Mouse (Mus musculus) frontal cortex, postnatal 14 days (tissue): ENCODE measurements at regions not wholly inside any gene's neighbourhood (a gene's known extent, or its start where the extent isn't known, plus 50 kb on each side); places are given as distances from the start of the nearest gene placed in this dataset.

Source experiments
- DNase-seq, 2 experiments: peaks; one replicate each; pipeline ENCODE4 v3.0.0; 2022; ENCODE audit warnings: low spot score in 2 of 2

DNA sequence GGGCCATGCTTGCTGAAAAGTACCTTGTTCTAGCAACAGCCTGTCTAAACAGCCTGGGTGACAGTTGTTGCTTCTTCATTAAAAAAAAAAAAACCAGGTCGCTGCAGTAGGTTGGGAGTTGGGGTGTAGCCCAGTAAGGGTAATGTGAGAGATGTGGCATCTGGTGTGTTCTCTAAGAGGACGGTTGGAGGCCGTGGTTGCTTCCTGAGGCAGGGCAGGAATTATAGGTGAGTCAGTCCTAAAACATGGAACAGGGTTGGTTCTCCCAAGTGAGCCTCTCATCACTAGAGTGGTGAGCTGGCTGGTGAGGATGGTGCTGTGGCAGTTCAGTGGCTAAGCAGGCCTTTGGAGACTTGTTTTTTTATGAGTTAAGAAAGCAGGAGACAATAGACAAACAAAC is 283.3 kb upstream of the Prickle1 start:
- DNase-seq, result no peak

DNA sequence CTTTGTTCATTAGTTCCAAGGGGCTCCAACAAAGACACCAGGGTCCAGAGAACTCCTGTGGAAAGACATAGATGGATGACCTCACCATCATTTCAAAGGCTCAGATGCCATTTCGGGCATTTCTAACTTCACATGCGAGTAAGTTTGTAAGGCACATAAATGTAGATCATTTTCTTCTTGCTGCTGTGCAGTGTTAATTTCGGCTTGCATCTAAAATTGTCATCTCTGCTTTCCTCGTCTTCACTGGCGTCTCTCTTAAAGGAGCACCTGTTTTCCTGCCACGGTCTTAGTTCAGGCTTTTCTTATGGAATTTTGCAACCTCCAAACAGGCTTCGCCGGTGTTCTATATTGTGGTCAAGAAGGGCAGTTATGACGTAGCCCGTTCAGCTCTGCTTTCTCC is 280.6 kb upstream of the Prickle1 start:
- DNase-seq, result no peak

DNA sequence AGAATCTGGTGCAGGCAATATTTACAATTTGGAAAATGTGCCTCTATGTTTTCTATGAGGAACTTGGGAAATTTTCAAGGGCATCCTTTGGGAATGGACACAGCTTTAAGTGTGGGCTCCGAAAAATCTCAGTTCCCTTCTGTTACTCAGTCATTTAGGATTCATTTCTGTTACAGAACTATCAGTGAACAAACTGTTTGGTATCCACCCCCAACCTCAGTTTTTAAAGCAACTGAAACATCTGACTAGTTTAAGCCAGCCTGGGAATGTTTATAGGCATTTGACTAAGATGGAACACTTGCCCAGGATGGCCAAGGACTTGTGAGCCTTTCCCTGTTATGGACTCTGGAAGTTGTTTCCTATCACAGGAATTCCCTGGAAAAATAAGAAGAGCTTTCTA is 280.0 kb upstream of the Prickle1 start:
- DNase-seq, result no peak

DNA sequence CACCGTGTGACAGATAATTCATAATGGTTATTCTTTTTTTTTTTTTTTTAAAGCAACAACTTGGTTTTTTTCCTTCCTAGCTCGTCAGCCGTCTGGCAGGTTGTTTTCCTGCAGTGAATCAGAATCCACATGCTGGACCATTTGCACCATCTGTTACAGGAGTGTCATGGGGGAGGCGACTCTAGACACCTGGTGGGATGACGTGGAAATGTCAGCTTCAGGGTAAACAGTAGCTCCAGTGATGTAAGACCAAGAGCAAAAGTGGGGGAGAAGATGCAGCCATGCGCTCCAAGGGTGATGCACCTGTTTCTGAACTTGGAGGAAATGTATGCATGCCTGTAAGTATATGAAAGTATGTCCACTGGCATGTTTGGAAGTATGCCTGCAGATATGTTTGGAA is 278.5 kb upstream of the Prickle1 start:
- DNase-seq, result no peak

DNA sequence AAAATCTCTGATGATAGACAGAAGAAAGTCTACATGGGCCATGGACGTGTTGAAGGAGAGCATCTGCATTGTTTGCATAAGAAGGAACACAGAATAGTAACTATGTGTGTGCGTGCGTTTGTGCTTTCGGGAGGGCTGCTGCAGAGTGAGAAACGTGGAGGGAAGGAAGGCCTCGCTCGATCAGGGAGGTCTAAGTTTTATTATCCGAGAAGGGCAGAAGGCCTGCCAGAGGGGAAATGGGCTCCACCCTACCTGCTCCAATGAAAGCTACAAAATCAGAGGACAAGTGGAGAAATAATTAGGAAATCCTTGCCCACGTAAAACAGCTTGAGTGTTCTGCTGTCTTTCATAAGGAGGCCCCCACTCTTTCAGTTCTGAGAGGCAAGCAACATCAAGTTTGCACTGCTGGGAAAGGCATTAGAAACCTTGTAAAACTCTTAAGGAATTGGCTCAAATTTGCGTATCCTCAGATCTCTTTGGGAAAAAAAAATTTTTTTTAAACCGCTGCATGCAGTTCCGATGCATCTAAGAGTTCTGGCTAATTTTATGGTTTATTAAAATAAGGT is 261.7 kb upstream of the Prickle1 start:
- DNase-seq, result no peak

DNA sequence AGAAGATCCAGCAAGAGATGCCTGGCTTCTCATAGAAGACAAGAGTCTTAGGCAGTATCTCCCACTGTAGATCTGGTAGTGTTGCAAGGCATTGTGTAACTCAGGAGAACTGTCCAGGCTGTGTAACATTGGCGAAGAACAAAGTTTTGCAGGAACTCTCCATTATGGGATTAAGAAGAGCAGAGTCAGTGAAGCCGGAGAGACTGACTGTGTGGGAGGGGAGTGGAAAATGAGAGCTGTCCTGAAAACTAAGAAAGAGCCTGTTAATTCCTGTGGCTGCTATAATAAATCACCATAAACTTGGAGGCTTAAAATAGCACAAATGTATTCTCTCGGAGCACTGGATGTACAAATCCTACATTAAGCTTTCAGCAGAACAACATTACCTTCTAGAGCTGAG is 257.5 kb upstream of the Prickle1 start:
- DNase-seq, result no peak

DNA sequence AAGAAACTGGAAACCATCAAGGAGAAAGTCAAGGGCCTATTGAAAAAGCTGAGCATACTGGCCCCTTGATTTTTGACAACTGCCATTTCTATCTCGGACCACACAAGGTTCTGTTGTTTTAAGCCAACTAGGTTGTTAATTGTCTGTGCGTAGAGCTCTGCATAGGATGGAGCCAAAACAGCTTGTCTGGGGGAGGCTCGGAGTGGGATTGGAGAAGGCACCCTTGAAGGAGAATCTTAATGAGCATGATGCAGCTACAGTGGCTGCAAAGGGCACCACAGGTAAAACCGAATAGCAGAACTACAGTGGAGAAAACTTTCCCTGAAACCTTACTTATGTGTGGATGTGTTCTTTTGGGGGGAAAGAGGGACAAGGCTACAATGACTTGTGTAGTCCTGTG is 256.4 kb upstream of the Prickle1 start:
- DNase-seq, result no peak

DNA sequence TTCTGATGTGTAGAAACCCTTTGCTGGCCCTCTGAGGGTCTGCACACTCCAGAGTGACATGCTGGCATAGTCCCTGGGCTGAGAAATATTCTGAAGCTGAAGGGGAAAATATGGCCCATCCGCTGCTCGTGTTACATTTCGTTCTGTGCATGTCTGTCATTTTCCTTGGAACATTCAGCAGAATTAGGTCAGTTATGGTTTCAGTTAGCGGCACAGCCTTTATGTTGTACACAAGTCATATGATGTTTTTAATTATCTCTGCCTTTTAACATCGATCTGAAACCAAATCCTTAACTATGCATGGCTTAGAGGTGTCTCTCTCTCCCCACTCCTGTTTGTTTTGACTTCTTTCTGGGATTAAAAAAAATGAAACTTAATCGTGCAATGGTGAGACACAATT is 254.7 kb upstream of the Prickle1 start:
- no peak for DNase-seq

DNA sequence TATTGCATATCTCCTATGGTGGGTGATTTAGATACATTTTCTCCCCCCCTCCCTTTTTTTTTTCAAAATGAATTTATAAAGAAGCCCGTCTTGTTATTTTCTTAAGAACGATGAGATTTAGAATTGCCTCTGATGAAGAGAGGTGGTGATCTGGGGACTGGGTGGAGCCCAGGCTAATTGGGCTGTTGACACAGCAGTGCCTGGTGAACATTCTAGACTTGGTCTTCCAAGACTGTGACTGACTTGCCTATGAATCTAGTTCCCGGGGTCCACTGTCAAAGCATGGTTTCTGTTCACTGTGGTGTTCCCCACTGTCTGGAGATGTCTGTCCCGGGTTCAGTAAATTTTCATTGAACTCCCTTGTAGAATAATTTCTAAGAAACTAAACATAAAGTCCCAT is 253.1 kb upstream of the Prickle1 start:
- no peak for DNase-seq

DNA sequence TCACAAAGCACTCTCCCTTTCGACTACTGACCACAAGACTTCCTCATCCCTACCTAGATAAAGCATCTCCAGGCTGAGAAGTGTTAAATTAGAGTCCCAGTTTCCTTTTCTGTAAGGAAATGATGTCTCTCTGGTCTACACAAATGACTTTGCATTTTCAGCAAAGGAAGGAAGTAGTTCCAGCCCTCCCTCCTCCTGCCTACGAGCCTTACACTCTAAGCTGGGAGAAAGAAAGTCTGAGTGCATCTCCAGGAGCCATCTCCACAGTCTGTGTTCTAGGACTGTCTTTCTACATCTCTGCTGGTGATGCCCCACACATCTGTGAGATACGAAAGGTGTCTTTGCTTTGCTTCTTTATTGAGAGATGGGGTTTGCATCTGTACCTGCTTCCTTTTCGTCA is 251.1 kb upstream of the Prickle1 start:
- DNase-seq, result no peak

DNA sequence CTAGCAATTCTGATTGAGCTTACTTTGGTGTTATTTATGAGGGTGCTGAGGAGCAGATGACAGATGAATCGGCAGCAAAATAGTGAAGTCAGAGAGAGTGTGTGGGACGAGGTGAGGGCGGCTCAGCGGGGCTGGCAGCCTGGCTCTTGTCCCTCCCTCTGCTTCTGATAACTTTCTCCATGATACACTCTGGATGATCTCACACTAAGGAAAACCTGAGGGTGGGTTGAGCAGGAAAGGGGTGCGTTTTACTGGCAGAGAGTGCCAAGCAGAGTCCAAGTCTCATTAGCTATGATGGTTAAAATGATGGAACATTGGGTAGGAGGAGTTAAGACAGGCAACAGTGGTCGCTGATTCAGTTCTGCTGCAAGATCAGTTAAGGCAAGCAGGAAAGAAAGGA is 250.1 kb upstream of the Prickle1 start:
- peak; percentile 31 to 51 for DNase-seq

DNA sequence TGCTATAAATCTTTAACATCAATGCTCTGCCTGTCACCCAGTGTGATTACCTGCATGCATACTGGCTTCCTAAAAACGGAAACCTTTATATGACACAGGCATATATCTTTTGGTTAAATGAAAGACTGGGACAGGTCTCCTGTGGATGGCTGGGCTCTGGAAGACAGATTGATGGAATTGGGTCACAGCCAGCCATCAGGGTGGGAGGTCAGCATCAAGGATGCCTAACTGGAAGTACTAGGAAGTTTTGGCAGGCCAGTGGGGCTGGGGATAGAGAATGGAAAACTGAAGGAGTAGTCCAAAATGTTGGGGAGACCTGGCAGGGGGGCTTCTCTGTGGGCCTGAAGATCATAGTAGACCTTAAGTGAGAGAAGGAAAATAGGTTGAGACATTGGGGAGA is 237.3 kb upstream of the Prickle1 start:
- DNase-seq, result no peak

DNA sequence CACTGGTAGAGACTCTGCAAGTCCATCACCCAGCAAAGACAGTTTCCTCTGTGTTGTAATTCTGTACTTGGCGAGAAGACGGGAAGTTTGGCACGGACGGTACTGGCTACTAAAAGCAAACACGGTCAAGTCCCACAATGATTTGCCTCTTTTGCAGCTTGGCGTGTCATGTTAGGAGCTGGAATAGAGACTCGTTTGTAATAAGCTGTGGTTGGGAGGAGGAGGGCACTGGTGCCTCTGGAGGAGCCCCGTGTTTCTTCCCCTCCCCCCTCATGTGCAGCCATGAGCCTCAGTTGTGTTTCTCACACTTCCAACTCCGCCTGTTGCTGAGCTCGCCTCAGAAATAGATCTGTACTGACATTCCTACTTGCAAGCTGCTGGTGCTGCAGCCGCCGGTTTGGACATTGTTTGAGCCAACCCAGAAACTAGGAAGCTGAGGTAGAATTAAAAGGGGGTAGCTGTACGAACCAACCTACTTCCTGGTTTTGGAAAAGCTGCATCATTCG is 236.8 kb upstream of the Prickle1 start:
- DNase-seq, result peak; percentile 42 to 58

DNA sequence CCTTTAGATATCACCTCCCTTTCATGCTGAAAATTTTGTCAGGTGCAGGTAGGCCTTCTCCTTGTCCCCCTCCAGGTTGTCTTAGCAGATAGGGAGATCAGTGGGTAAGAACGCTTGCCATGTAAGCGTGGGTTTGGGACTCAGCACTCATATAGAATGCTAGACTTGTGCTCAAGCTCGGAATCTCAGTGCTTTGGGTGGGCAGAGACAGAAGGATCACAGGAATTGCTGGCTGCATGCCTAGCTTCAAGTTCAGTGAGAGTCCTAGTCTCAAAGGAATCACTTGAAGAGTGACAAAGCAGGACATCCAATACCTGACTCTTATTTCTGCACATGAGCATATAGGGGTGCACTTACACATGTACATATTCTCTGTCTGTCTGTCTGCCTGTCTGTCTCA is 235.5 kb upstream of the Prickle1 start:
- peak in 1 of 2 experiments; percentile 36 for DNase-seq

DNA sequence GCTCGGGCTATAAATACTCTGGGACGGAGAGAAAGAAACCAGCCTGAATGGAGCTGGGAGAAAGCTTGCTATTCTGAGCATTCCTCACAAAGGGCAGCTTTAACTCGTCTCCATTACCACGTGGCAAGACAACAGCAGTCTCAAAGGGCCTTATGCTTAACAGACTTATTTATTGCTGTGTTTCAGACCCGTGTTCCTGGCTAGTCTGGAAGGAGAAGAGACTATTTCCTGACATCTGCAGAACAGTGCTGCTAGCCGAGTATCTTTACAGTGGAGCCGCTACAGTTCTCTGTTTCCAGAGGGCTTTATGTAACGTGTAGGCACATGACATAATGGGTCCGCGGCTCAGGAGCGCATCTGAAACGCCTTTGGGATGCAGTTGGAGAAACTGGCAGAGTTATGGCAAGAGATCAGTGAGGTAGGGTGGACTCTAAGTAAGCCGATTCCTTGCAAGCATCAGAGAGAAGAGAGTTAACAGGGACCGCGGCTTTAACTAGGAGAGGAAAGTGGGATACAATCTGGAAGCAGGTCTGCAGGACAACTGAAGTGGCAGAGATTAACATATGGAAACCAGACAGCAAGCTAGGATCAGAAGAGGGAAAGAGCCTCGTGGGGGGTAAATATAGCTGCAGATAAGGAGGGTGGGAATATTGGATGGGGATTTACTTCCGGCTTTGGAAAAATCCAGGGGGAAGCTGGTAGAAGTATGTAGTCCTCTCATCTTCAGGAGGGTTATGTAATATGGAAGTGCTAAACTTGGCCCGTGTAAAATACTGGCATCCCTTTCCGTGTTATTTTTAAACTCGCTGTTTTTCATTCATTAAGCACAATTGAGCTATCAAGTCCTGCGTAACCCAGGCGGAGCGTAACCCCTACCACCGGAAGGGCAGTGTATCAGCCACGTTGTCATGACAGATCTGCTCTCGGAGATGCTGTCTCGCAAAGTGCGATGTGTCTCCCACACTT is 229.3 kb upstream of the Prickle1 start:
- DNase-seq, result peak; percentile 33 to 42

DNA sequence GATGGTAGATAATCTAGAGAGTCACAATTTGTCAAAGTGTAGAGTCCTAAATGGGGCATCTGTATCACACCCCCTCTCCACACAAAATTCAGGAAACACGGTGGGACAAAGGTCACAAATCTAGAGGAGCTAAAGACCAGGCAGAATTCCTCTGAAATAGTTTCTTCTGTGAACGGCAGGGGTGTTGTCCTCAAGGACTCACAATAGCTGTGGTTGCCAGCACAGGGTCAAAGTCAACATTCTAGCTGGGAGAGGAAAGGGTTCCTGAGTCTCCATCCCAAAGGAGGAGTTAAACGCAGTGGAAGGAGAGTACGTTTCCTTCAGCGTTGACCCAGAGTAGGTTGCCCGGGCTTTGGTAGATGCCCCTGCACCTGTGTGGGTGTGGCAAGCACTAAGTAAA is 225.5 kb upstream of the Prickle1 start:
- no peak for DNase-seq

DNA sequence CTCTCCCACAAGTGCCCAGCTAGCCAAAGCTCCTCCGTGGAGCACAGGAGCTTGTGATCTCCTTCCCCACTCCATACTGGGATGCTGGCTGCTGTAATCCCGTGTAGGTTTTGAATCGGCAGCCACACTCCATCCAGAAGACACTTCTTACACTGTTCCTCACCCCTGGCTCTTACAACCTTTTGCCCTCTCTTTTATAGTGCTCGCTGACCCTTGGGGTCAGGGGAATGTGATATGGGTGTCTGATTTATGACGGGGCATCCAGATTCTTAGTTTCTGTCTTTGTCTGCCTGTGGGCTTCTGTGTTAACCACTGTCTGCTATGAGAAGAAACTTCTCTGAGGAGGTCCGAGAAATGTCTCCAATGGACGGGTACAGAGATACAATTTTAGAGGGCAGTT is 216.3 kb upstream of the Prickle1 start:
- no peak for DNase-seq

DNA sequence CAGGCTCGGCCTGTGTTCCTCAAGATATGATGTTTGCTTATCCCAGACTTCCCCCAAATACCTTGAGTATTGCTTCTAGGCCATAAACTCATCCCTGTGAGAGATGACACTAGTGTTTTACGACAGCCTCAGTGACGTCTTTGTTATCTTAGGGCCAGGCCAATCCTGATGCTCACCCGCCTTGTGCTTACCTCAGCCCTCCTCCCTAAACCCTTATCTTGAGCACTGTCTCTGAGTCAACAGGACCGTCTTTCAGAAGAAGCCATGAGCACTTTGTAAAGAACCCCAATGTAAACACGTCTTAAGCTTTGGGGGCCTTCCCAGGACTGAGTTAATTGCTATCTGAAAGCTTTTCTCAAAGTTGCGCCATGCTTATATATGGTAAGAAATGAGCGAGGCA is 212.3 kb upstream of the Prickle1 start:
- no peak for DNase-seq

DNA sequence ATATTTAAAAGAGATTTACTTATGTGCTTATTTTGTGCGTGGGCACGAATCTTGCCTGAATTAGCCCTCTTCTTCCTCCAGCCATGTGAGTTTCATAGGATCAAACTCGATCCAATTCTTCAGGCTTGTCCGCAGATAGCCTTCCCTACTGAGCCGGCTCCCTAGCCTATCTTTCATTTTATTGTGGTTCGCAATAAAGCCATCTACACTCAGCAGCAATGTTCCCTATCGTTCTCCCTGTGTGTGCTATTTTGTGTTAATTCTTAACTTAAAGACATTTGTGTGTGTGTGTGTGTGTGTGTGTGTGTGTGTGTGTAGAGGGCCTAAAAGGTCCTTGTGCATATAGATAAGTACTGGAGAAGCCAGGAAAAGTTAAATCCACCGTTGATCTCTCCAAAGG is 211.8 kb upstream of the Prickle1 start:
- no peak for DNase-seq

DNA sequence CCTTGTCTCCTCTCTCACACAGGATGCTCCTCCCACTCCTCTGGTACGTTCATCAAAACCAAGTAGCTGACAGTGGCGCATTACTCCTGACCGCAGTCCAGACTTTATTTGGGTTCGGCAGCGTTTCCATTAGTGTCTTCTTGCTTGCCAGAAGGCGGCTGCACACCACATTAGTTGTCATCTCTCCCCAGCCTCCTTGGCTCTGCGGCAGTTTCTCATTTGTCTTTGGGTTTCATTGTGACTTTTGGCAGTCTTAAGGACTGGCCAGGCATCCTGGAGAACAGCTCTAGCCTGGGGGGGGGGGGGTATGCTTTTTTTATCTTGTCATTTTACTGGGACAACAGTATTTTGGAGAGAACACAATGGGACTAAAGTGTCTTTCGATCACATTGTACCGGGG is 209.0 kb upstream of the Prickle1 start:
- DNase-seq, result no peak

DNA sequence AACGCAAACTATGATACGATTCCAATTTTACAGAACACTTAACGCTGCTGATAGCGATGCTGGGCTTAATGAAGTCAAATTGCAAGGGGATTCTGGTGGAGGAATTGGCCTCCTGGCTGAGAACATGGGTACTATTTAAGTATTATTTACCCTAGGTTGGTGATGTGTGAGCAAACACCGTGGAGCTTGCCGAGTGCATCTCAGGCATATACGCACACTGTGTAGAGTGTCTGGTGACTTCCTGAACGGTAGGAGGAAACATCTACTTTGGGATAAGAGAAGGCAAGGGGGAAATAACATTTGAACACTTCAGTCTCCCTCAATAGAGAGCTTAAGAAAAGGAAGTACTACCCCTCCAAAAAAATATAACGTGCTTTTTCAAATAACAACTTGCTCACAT is 194.8 kb upstream of the Prickle1 start:
- no peak for DNase-seq

DNA sequence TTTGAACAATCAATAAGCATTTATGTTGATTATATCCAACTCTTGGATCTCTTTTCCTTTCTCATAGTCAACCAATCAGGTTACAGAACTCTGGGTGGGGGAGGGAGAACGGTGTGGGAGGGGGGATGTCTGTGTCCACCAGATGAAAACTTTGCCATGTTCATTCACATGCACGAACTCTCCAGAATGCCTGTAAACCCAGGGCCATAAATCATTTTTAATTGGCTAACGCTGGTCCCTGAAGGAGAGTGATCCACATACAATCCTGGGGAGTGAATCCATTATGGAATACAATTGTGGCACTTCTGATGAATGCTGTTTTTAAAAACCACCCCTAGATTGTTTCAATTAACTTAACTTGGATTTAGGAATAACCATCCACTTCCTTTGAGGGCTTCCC is 194.1 kb upstream of the Prickle1 start:
- no peak for DNase-seq

DNA sequence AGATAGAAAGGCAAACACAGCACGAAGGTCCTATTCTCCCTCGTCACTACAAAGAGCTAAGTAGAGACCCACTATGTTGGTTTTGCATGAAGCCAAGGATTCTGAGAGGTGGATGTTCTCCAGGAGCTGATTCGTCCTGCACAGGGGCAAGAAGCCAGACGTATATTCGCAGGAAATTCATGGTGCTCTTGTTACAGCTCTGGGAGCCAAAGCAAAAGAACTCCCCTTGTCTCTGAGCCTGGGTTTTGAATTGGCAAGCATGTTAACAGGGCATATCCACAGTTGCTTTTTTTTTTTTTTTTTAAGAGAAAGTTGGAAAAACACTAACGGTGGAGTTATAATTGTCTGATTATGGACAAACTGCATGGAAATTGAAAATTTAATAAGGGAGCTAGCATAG is 191.7 kb upstream of the Prickle1 start:
- DNase-seq, result no peak
